Mouse (Mus musculus) frontal cortex, postnatal 14 days (tissue): ENCODE measurements around the gene Myl3.

ENCODE experiments used
- DNase-seq, 2 experiments: peaks; one replicate each; pipeline ENCODE4 v3.0.0; 2022; ENCODE audit warnings: low spot score in 2 of 2

The Myl3 gene

GRCm38 (mm10) chr9:110729841-110730240 lies 11.8 kb upstream of the Myl3 start:
- no peak for DNase-seq

DNA sequence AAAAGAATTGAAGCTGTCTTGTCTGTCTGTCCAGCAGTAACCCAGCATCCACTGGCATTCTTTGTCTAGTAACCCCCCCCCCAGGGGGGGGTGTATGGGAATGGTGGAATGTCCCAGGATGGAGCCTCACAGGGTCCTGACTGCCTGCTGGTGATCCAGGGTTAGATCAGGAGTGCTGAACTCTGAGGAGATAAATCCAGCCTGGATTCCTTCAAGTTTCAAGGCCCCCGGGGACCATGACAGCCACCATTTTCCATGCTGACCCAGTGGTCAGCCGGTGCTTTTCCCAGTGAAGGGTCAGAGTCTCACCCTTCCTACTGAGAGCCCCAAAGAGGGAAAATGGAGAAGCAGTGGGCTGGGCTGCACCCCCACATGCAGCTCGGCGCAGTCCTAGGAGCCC lies 9.8 kb upstream of the Myl3 start:
- no peak for DNase-seq

DNA sequence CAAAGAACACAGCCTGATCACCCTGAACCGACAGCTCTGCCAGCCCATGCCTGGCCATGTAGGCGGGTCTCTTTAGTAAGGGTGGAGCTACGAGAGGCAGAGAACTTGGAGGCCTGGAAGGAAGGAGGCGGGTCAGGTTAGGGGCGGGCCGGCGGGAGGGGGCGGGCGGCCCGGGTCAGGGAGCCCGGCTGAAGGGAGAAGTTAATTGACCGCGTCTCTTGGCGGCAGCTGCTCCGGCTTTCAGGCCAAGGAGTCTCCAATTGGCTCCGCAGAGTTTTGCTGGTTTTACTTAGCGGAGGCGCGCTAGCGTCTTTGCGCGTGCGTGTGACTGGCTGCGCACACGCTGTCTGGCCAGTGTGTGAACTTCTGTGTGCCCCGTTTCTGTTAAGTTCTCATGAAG lies 9.0 kb upstream of the Myl3 start:
- no peak for DNase-seq

- no peak for DNase-seq
These were observed 8.6 kb upstream of the Myl3 start for GRCm38 (mm10) chr9:110733102-110733501.

DNA sequence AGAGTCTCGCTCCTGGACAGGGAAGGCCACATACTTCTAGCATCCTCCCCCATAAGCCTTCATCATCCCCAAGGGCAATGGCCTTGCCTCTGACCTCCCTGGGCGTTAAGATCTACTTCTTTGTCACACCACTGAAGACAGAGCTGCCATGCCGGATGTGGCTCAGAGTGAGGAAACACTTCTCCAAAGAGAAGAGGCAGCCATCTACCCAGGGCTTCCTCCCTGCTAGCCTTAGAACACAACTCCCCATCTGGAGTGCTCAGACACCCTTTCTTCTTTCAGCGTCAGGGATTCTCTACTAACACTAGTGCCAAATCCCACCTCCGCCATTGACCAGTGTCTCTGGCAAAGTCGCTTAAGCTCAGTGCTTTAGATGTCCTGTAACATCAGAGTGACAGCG lies 7.5 kb upstream of the Myl3 start:
- no peak for DNase-seq

- no peak for DNase-seq
These were observed 5.3 kb upstream of the Myl3 start for GRCm38 (mm10) chr9:110736362-110736761.

DNA sequence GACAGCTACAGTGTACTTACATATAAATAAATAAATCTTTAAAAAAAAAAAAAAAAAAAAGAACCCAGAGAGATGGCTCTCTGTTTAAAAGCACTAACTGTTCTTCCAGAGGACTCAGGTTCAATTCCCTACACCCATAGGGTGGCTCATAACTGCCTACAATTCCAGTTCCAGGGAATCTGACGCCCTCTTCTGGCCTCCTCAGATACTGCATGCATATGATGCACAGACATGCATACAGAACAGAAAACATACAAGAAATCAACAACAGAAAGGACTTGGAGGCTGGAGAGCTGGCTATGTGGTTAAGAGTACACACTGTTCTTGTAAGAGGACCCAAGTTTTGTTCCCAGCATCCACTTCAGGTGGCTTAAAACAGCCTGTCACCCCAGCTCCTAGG lies 3.6 kb upstream of the Myl3 start:
- no peak for DNase-seq

- DNase-seq, result no peak
These were observed 1.7 kb upstream of the Myl3 start for GRCm38 (mm10) chr9:110739961-110740360.

DNA sequence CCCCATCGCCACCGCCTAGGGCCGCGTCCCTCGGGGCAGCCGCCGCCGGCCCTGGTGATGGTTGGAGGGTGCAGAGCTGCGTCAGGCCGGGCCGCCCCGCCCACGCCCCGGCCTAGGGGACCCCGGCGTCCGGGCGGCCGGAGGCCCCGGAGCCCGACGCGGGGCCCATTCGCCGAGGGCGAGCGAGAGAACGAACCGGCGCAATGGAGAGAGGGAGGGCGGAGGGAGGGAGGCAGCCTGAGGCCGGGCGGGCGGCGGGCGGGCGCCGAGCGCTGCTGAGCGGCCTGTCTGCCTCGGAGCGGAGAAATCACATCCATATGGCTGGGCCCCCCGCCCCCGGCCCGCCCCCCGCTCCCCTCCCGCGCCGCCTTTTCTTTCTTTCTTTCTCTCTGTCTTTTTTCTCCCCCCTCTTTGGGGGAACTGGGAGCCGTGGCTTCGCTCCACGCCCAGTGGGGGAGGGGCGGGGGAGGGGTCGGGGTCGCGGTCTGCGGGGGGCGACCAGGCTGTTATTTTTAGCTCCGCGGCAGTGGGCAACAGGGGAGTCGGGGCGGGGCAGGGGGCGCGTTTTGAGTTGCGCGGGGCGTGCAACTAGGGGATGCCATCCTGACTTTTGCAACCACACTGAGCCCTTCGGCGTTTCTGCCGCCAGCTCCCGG lies 762 bp downstream of the Myl3 start:
- DNase-seq, result no peak

DNA sequence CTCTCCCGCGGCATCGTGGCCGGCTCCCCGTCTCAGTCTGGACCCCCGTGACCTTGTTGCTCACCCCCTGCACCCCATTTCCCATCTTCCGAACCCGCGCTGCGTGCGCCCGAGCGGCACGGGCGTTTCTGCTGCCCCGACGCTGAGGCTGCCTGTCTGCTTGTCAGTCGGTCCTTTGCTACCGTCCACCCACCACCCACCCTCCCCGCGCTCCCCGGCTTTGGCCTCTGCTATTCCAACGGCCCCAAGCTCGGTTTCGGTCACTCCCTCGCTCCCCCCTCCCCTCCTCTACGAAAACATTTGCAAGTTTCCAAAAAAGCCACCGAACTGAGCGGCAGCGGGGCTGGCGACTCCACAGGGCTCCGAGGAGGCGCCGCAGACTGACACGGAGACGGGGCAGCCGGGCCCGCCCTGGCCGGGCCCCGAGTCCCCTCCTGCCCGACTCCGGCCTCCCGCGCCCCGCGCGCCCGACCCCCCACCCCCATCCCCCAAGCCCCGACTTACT lies 1.3 kb downstream of the Myl3 start:
- DNase-seq, result no peak

GRCm38 (mm10) chr9:110743456-110744323 lies 2.0 kb downstream of the Myl3 start:
- no peak for DNase-seq

- no peak for DNase-seq
These were observed 4.1 kb downstream of the Myl3 start for GRCm38 (mm10) chr9:110745752-110746151.

- DNase-seq, result no peak
These were observed 4.6 kb downstream of the Myl3 start for GRCm38 (mm10) chr9:110746238-110746637.

- no peak for DNase-seq
These were observed 5.3 kb downstream of the Myl3 start, which contains the start of gene Pth1r for GRCm38 (mm10) chr9:110746961-110747360. Gene Pth1r (minus strand): TSS chr9:110747145.

DNA sequence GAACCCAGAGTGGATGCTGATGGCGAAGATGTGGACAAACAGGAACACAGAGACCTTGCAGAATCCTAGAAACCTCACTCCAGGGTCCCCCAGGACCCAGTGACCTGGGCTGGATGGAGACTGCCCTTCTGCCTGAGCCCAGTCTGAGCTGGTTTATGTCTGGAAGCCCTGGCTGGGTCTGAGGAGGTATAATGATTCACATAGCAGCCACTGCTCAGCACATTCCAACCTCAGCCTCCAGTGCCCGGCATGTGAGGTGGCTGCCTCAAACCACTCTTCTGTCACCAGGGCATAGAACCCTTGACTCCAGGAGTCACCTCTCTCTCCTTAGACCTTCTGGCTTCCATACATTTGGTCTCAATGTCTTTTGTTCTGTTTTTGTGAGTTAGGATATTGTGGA lies 6.8 kb downstream of the Myl3 start:
- no peak for DNase-seq

DNA sequence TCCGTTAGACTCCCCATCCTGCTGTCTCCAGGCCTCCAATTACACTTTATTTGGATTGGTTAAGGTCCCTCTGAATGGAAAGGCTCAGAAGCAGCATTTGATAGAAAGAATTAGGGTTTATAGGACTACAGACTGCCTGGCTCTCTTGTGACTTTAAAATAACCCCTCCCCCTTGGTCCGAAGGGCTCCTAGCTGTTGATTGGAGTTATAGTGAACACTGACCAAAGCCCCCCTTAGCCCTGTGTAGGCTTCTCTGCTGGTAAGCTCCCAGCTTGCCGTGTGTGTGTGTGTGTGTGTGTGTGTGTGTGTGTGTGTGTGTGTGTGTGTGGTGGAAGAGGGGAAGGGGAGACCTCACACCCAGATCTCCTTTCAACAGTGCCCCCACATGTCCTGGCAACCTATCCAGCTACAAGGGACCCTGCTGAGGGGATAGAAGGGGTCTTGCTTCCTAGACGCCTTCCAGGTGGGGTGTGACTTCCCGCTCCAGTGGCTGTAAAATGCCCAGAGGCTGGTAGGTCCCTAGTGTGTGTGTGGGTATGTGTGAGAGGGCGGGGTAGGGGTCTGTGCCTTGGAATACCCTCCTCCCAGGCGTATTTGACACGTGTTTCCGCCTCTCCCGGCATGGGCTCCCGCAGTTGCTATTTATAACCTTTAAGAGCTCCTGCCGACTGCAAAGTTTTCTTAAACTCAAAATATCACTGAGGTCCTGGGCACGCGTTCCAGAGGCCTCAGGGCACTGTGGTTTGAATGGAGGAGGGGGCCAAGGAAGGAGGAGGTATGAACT lies 8.9 kb downstream of the Myl3 start:
- no peak for DNase-seq

GRCm38 (mm10) chr9:110751412-110751811 lies 9.8 kb downstream of the Myl3 start:
- DNase-seq, result no peak

GRCm38 (mm10) chr9:110752917-110753435 lies 11.3 kb downstream of the Myl3 start:
- no peak for DNase-seq

GRCm38 (mm10) chr9:110753773-110754172 lies 12.1 kb downstream of the Myl3 start:
- DNase-seq, result no peak

DNA sequence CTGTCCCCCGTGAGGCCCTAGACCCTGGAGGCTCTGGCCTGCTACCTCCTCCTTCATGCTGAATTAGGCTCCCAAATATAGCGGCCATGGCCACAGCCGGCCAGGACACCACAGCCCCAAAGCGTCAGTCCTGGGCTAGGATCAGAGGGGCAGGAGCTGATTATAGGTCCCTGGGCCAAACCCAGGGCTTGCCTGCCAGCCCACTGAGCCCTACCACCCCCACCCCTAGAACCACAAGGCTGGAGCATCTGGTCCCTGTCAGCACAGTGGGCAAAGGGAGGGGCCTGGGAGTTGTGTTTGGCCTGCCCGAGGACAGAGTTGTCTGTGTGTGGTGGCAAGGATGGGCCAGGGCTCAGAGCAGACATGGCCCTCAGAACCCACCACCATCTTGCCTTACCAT lies 16.2 kb downstream of the Myl3 start:
- no peak for DNase-seq

- DNase-seq, result no peak
These were observed 16.9 kb downstream of the Myl3 start for GRCm38 (mm10) chr9:110758605-110759004.

- DNase-seq, result peak in 1 of 2 experiments; percentile 33
These were observed 17.6 kb downstream of the Myl3 start for GRCm38 (mm10) chr9:110759265-110759664.
